Comparison of ENCODE assay signal across 8 mouse cellular contexts in the genomic region with DNA sequence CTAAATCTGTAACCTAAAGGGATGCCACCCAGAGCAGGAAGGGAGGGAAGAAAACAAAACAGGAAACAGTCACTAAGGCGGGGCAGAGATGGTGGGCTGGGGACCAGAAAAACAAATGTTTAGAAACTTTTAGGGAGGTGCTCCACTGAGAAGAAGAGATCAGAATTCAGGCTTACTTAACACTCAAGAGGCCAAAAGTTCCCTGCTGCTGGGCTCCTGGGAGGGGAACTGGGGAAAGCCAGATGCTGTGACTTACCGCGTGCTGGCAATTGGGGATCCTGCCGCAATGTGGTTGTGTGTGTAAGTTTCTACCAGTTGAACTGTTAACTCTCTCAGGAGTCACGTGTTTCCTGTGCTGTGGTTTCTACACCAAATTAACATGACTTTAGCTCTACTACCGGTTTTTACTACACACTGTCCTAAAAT. TPM values are rescaled to one million over a fixed set of nuclear protein-coding genes. Genes with fewer than 3 reads are reported as not detected.
DNase-seq lines count a peak whose midpoint lies in the region; ATAC-seq lines count a peak whose summit lies in the region.

A gene (minus strand): TSS at position 285 of the 426 bp plus-strand sequence.

- H3K4me1 ChIP-seq in heart, embryonic 12.5 days (replicated peaks): peaks cover 30% of the 10 kb centered on the region
- peaks cover 45% of the 10 kb centered on the region for H3K4me1 ChIP-seq in liver, embryonic 11.5 days (replicated peaks; ENCODE audit: control insufficient read depth, insufficient read depth, low read length)
- H3K4me1 ChIP-seq in neural tube, embryonic 13.5 days (replicated peaks): no peaks in the 10 kb centered on the region

- no peak within 1 kb of the TSS for H3K4me3 ChIP-seq in heart, embryonic 12.5 days
- H3K4me3 ChIP-seq in liver, embryonic 11.5 days (ENCODE audit: low read depth, low read length): peak within 1 kb of the TSS; percentile 25
- no peak within 1 kb of the TSS for H3K4me3 ChIP-seq in neural tube, embryonic 13.5 days

- no peak for ATAC-seq in heart, embryonic 12.5 days (ENCODE audit: insufficient number of reproducible peaks, low FRiP score)
- no peak for ATAC-seq in liver, embryonic 11.5 days (replicated peaks; ENCODE audit: low FRiP score)
- ATAC-seq in neural tube, embryonic 13.5 days (ENCODE audit: low read depth): no peak

- H3K9me3 ChIP-seq in heart, embryonic 12.5 days (replicated peaks): no peaks in the 10 kb centered on the region
- no peaks in the 10 kb centered on the region for H3K9me3 ChIP-seq in liver, embryonic 11.5 days (ENCODE audit: control insufficient read depth, low read length)
- H3K9me3 ChIP-seq in neural tube, embryonic 13.5 days: no peaks in the 10 kb centered on the region

- no peaks in the 10 kb centered on the region for H3K36me3 ChIP-seq in heart, embryonic 12.5 days
- no peaks in the 10 kb centered on the region for H3K36me3 ChIP-seq in liver, embryonic 11.5 days (ENCODE audit: control insufficient read depth, insufficient read depth, low read length)
- no peaks in the 10 kb centered on the region for H3K36me3 ChIP-seq in neural tube, embryonic 13.5 days

- peak; percentile 71 to 85 for DNase-seq in CD8-positive naive resting alpha-beta T cell, adult 2 months (ENCODE audit: low read depth in 2 of 2, low spot score in 2 of 2)
- no peak for DNase-seq in adrenal gland, adult 8-10 months
- DNase-seq in liver, embryonic 11.5 days (ENCODE audit: low spot score): no peak
- DNase-seq in left cerebral cortex, adult 11 months (ENCODE audit: low spot score): no peak
- DNase-seq in testis, postnatal 14 days (ENCODE audit: low spot score): no peak
- DNase-seq in MN1 (ENCODE audit: low spot score): no peak

- no peak within 1 kb of the TSS for H3K9ac ChIP-seq in heart, embryonic 12.5 days
- no peak within 1 kb of the TSS for H3K9ac ChIP-seq in liver, embryonic 11.5 days (ENCODE audit: low read depth, low read length)
- H3K9ac ChIP-seq in neural tube, embryonic 13.5 days: no peak within 1 kb of the TSS

- H3K4me2 ChIP-seq in heart, embryonic 12.5 days: no peak within 1 kb of the TSS
- H3K4me2 ChIP-seq in liver, embryonic 11.5 days: peak within 1 kb of the TSS; percentile 55
- H3K4me2 ChIP-seq in neural tube, embryonic 13.5 days: no peak within 1 kb of the TSS

- WGBS in heart, embryonic 12.5 days: 60% methylated on average over 6 of the region's 6 CpGs
- WGBS in liver, embryonic 11.5 days: 37% methylated on average over 6 of the region's 6 CpGs
- 82% methylated on average over 6 of the region's 6 CpGs for WGBS in neural tube, embryonic 13.5 days

- H3K27ac ChIP-seq in heart, embryonic 12.5 days (ENCODE audit: poor library complexity, severe bottlenecking): 0 out of 2 replicates have a peak within 1 kb of the TSS, but pooled peaks have one; percentile 25
- peak within 1 kb of the TSS; percentile 57 for H3K27ac ChIP-seq in liver, embryonic 11.5 days (ENCODE audit: low read depth, low read length)
- H3K27ac ChIP-seq in neural tube, embryonic 13.5 days (replicated peaks): no peak within 1 kb of the TSS

- no peaks in the 10 kb centered on the region for H3K27me3 ChIP-seq in heart, embryonic 12.5 days (replicated peaks)
- no peaks in the 10 kb centered on the region for H3K27me3 ChIP-seq in liver, embryonic 11.5 days (replicated peaks; ENCODE audit: control insufficient read depth, insufficient read depth, low read length)
- no peaks in the 10 kb centered on the region for H3K27me3 ChIP-seq in neural tube, embryonic 13.5 days

RNA-seq across cellular contexts. Expression of the gene that starts here (rescaled TPM):
- total RNA-seq in adrenal gland, adult 8-10 months (2022): 10 to 100 TPM; 10.0 to 15.8 (median 13.6) TPM
- 59.7 and 68.4 TPM in 2 replicates for polyA plus RNA-seq in heart, embryonic 12.5 days (2016; fragmentation: Nextera tagmentation; extraction: Ambion mirVana)
- 36.2 and 41.6 TPM in 2 replicates for polyA plus RNA-seq in liver, embryonic 11.5 days (2014; fragmentation: Nextera tagmentation; extraction: Ambion mirVana)
- 18.3 and 19.3 TPM in 2 replicates for polyA plus RNA-seq in neural tube, embryonic 13.5 days (2015; fragmentation: Nextera tagmentation; extraction: Ambion mirVana)

Comparison
In these comparisons a context has a peak if more than half of its experiments do, and no peak if none do; other contexts are left out.
1. DNase-seq: peak in CD8-positive naive resting alpha-beta T cell, adult 2 months (2 of 2); none in adrenal gland, adult 8-10 months (single experiment), liver, embryonic 11.5 days (single experiment), left cerebral cortex, adult 11 months (single experiment), testis, postnatal 14 days (single experiment) and MN1 (single experiment).